Mouse (Mus musculus): ENCODE measurements around the gene Abhd16b. TPM values are rescaled to one million over a fixed set of nuclear protein-coding genes. Genes with fewer than 3 reads are reported as not detected.

The Abhd16b gene
- polyA plus RNA-seq, 1 experiment from 2014 or later, result not detected

Other genes starting within 250 kb of the Abhd16b start
- gene Gmeb2, start 205.2 kb upstream of the Abhd16b start, polyA plus RNA-seq (2016; fragmentation: Nextera tagmentation; extraction: Ambion mirVana), result 13.0 and 14.4 TPM in 2 replicates
- 0.18 TPM in 1 of 2 replicates, not detected in the other for gene Stmn3, start 178.7 kb upstream of the Abhd16b start, polyA plus RNA-seq (2016; fragmentation: Nextera tagmentation; extraction: Ambion mirVana)
- 39.8 and 40.4 TPM in 2 replicates for gene Rtel1, start 173.5 kb upstream of the Abhd16b start, polyA plus RNA-seq (2016; fragmentation: Nextera tagmentation; extraction: Ambion mirVana)
- gene Zgpat, start 128.3 kb upstream of the Abhd16b start, polyA plus RNA-seq (2016; fragmentation: Nextera tagmentation; extraction: Ambion mirVana), result 22.6 and 23.9 TPM in 2 replicates
- 34.4 and 36.7 TPM in 2 replicates for gene Arfrp1, start 127.8 kb upstream of the Abhd16b start, polyA plus RNA-seq (2016; fragmentation: Nextera tagmentation; extraction: Ambion mirVana)
- 10.3 and 12.1 TPM in 2 replicates for gene Lime1, start 113.1 kb upstream of the Abhd16b start, polyA plus RNA-seq (2016; fragmentation: Nextera tagmentation; extraction: Ambion mirVana)
- gene Zbtb46, start 33.8 kb upstream of the Abhd16b start, polyA plus RNA-seq (2016; fragmentation: Nextera tagmentation; extraction: Ambion mirVana), result 15.5 and 16.9 TPM in 2 replicates
- gene Tpd52l2, start 3.9 kb downstream of the Abhd16b start, polyA plus RNA-seq (2016; fragmentation: Nextera tagmentation; extraction: Ambion mirVana), result 93.4 and 95.8 TPM in 2 replicates
- gene Dnajc5, start 27.3 kb downstream of the Abhd16b start, polyA plus RNA-seq (2016; fragmentation: Nextera tagmentation; extraction: Ambion mirVana), result 43.6 and 45.0 TPM in 2 replicates
- gene Uckl1, start 91.7 kb downstream of the Abhd16b start, polyA plus RNA-seq (2016; fragmentation: Nextera tagmentation; extraction: Ambion mirVana), result 30.7 and 32.7 TPM in 2 replicates
- gene Prpf6, start 98.7 kb downstream of the Abhd16b start, polyA plus RNA-seq (2016; fragmentation: Nextera tagmentation; extraction: Ambion mirVana), result 45.6 and 48.2 TPM in 2 replicates
- 22.2 and 23.4 TPM in 2 replicates for gene Zfp512b, start 99.6 kb downstream of the Abhd16b start, polyA plus RNA-seq (2016; fragmentation: Nextera tagmentation; extraction: Ambion mirVana)
- 2.8 and 3.0 TPM in 2 replicates for gene Samd10, start 106.0 kb downstream of the Abhd16b start, polyA plus RNA-seq (2016; fragmentation: Nextera tagmentation; extraction: Ambion mirVana)
- gene Gm29797, start 163.8 kb downstream of the Abhd16b start, polyA plus RNA-seq (2016; fragmentation: Nextera tagmentation; extraction: Ambion mirVana), result not detected in 2 replicates
- 9.4 and 10.4 TPM in 2 replicates for gene Sox18, start 178.4 kb downstream of the Abhd16b start, polyA plus RNA-seq (2016; fragmentation: Nextera tagmentation; extraction: Ambion mirVana)
- gene Tcea2, start 187.1 kb downstream of the Abhd16b start, polyA plus RNA-seq (2016; fragmentation: Nextera tagmentation; extraction: Ambion mirVana), result 4.6 and 4.7 TPM in 2 replicates
- 24.0 and 26.9 TPM in 2 replicates for gene Rgs19, start 200.8 kb downstream of the Abhd16b start, polyA plus RNA-seq (2016; fragmentation: Nextera tagmentation; extraction: Ambion mirVana)
- gene Lkaaear1, start 205.2 kb downstream of the Abhd16b start, polyA plus RNA-seq (2016; fragmentation: Nextera tagmentation; extraction: Ambion mirVana), result not detected in 2 replicates
- gene Oprl1, start 221.8 kb downstream of the Abhd16b start, polyA plus RNA-seq (2016; fragmentation: Nextera tagmentation; extraction: Ambion mirVana), result 0.89 and 0.94 TPM in 2 replicates

Data from liver, embryonic 12.5 days (tissue).